Mouse (Mus musculus) retina, embryonic 14.5 days (tissue): ENCODE measurements around the gene Ksr2.
"Not testable (repeated sequence)": the region's sequence is repeated elsewhere in the genome, so short reads cannot be mapped to it uniquely, and the experiment has no call there.

Experiments
- DNase-seq: peaks from one replicate; pipeline ENCODE4 v3.0.0-alpha.2; 2015; ENCODE audit warnings: low spot score

The Ksr2 gene

GRCm38 (mm10) chr5:117408216-117408615 lies 5.6 kb upstream of the Ksr2 start:
- peak; percentile 43 for DNase-seq

GRCm38 (mm10) chr5:117409369-117409768 lies 4.4 kb upstream of the Ksr2 start:
- DNase-seq = no peak

GRCm38 (mm10) chr5:117414611-117415010 lies 811 bp downstream of the Ksr2 start:
- DNase-seq = no peak

- DNase-seq = no peak
Measured at GRCm38 (mm10) chr5:117415011-117415912, 1.5 kb downstream of the Ksr2 start.

GRCm38 (mm10) chr5:117417442-117417841 lies 3.6 kb downstream of the Ksr2 start:
- no peak for DNase-seq

GRCm38 (mm10) chr5:117433501-117433900 lies 19.7 kb downstream of the Ksr2 start:
- not testable (repeated sequence) for DNase-seq

GRCm38 (mm10) chr5:117440261-117440660 lies 26.5 kb downstream of the Ksr2 start:
- DNase-seq = no peak

GRCm38 (mm10) chr5:117441242-117441842 lies 27.5 kb downstream of the Ksr2 start:
- DNase-seq = peak; percentile 48

GRCm38 (mm10) chr5:117442157-117442765 lies 28.5 kb downstream of the Ksr2 start:
- no peak for DNase-seq

- DNase-seq = no peak
Measured at GRCm38 (mm10) chr5:117443141-117443540, 29.3 kb downstream of the Ksr2 start.

GRCm38 (mm10) chr5:117443902-117444301 lies 30.1 kb downstream of the Ksr2 start:
- no peak for DNase-seq

- DNase-seq = no peak
Measured at GRCm38 (mm10) chr5:117447698-117448097, 33.9 kb downstream of the Ksr2 start.

- DNase-seq = no peak
Measured at GRCm38 (mm10) chr5:117452013-117452412, 38.2 kb downstream of the Ksr2 start.

GRCm38 (mm10) chr5:117455546-117455945 lies 41.7 kb downstream of the Ksr2 start:
- DNase-seq = no peak

GRCm38 (mm10) chr5:117457121-117457520 lies 43.3 kb downstream of the Ksr2 start:
- DNase-seq = no peak

GRCm38 (mm10) chr5:117457583-117457982 lies 43.8 kb downstream of the Ksr2 start:
- no peak for DNase-seq

GRCm38 (mm10) chr5:117458899-117459298 lies 45.1 kb downstream of the Ksr2 start:
- DNase-seq = no peak

- no peak for DNase-seq
Measured at GRCm38 (mm10) chr5:117460261-117460660, 46.5 kb downstream of the Ksr2 start.

- DNase-seq = no peak
Measured at GRCm38 (mm10) chr5:117467052-117467451, 53.3 kb downstream of the Ksr2 start.

GRCm38 (mm10) chr5:117468961-117469360 lies 55.2 kb downstream of the Ksr2 start:
- no peak for DNase-seq

- no peak for DNase-seq
Measured at GRCm38 (mm10) chr5:117469572-117469971, 55.8 kb downstream of the Ksr2 start.

- no peak for DNase-seq
Measured at GRCm38 (mm10) chr5:117481162-117481561, 67.4 kb downstream of the Ksr2 start.

GRCm38 (mm10) chr5:117481586-117481985 lies 67.8 kb downstream of the Ksr2 start:
- DNase-seq = peak; percentile 43
